Mouse (Mus musculus) bone marrow macrophage, adult 2 months (primary cell): ENCODE data around the gene Klf1.

Source experiments
- CTCF ChIP-seq: IDR thresholded peaks from 2 replicates; pipeline ENCODE4 v1.5.1; 2012; ENCODE audit warnings: low read depth, mild to moderate bottlenecking, low read length, moderate library complexity
- POLR2A ChIP-seq: IDR thresholded peaks from 2 replicates; pipeline ENCODE4 v1.6.1; 2012; ENCODE audit warnings: mild to moderate bottlenecking, low read depth, low read length, borderline replicate concordance

DNA sequence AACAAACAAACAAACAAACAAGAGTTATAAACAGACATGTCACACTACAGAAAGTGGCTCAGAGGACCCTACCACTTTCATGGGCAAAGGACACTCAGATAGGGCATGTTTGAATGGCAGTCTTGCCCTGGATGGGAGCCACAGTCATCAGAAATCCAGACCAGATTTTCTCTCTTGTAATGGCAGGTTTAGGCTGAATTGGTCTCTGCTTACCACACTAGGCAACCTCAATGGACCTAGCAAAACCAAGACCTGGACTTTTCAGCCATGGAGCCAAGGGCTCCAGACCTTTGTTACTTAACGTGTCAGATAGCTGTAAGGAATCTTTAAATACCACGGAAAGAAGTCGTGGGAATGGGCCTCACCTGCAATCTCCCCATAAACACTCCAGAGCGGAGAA, 42.0 kb downstream of the Klf1 start:
- no peak for TF ChIP-seq CTCF
- no peak for TF ChIP-seq POLR2A
